Mouse (Mus musculus) ovary, postnatal 36 days (tissue): ENCODE results near the gene Ccm2.

Source experiments
- DNase-seq: peaks from one replicate; pipeline ENCODE4 v3.0.0; 2022; ENCODE audit warnings: low spot score, mixed read lengths

Gene Ccm2

GRCm38 (mm10) chr11:6603887-6604603 is 57.4 kb downstream of the Ccm2 start:
- DNase-seq: no peak

GRCm38 (mm10) chr11:6604604-6604936 is 57.9 kb downstream of the Ccm2 start:
- no peak for DNase-seq

- DNase-seq: no peak
Observed at GRCm38 (mm10) chr11:6605021-6605481, 58.4 kb downstream of the Ccm2 start.

- DNase-seq: no peak
Observed at GRCm38 (mm10) chr11:6605491-6606399, 59.1 kb downstream of the Ccm2 start, which contains the start of gene Nacad. Gene Nacad (minus strand): TSS chr11:6606053.

GRCm38 (mm10) chr11:6615250-6616205 is 68.8 kb downstream of the Ccm2 start:
- DNase-seq: no peak

GRCm38 (mm10) chr11:6623704-6624103 is 77.0 kb downstream of the Ccm2 start:
- no peak for DNase-seq

- DNase-seq: no peak
Observed at GRCm38 (mm10) chr11:6624619-6625382, 78.1 kb downstream of the Ccm2 start.

GRCm38 (mm10) chr11:6625478-6626387 is 79.0 kb downstream of the Ccm2 start, which contains the start of gene Tbrg4:
Gene Tbrg4 (minus strand): TSS chr11:6626067.
- peak; percentile 92 for DNase-seq

GRCm38 (mm10) chr11:6626388-6626772 is 79.7 kb downstream of the Ccm2 start:
- peak; percentile 21 for DNase-seq

GRCm38 (mm10) chr11:6627731-6628130 is 81.0 kb downstream of the Ccm2 start:
- DNase-seq: no peak

- peak; percentile 50 for DNase-seq
Observed at GRCm38 (mm10) chr11:6628568-6628967, 81.9 kb downstream of the Ccm2 start.

- no peak for DNase-seq
Observed at GRCm38 (mm10) chr11:6629655-6630054, 83.0 kb downstream of the Ccm2 start.

- no peak for DNase-seq
Observed at GRCm38 (mm10) chr11:6636150-6636549, 89.5 kb downstream of the Ccm2 start.

GRCm38 (mm10) chr11:6638537-6638936 is 91.8 kb downstream of the Ccm2 start, which contains the start of gene Wap:
Gene Wap (minus strand): TSS chr11:6638637.
- DNase-seq: no peak

- no peak for DNase-seq
Observed at GRCm38 (mm10) chr11:6639072-6639471, 92.4 kb downstream of the Ccm2 start.

- no peak for DNase-seq
Observed at GRCm38 (mm10) chr11:6644566-6644965, 97.9 kb downstream of the Ccm2 start.
